Mouse (Mus musculus): Measurements from ENCODE around the gene Tmem215. TPM values are rescaled to one million over a fixed set of nuclear protein-coding genes. Genes with fewer than 3 reads are reported as not detected.

The Tmem215 gene
- total RNA-seq, 2 experiments from 2014 or later = not detected

Other genes with a start within 250 kb of the Tmem215 start
- 1 to 10 TPM; 3.2 to 4.2 TPM for gene Ddx58, start 232.4 kb upstream of the Tmem215 start, total RNA-seq (2021)
- 10 to 100 TPM; 38.9 to 45.9 TPM for gene Smim27, start 202.6 kb upstream of the Tmem215 start, total RNA-seq (2021)
- 10 to 100 TPM in 1 of 2 experiments, 1 to 10 TPM in 1; 9.0 to 10.7 TPM for gene Topors, start 202.3 kb upstream of the Tmem215 start, total RNA-seq (2021)
- 100 to 1,000 TPM; 230 to 264 TPM for gene Ndufb6, start 192.8 kb upstream of the Tmem215 start, total RNA-seq (2021)
- gene Aptx, start 231.0 kb downstream of the Tmem215 start, total RNA-seq (2021) = 10 to 100 TPM; 12.9 to 13.0 TPM
- gene Dnaja1, start 250.0 kb downstream of the Tmem215 start, total RNA-seq (2021) = 10 to 100 TPM; 43.2 to 59.6 TPM

Data from gastrocnemius, postnatal 14 days (tissue).